Mouse (Mus musculus) heart, embryonic 16.5 days (tissue): ENCODE results near the gene 1700025C18Rik. TPM values are rescaled to one million over a fixed set of nuclear protein-coding genes. Genes with fewer than 3 reads are reported as not detected.
A peak's percentile ranks its signal among the peaks of the same experiment; 100 is the strongest.

Source experiments
- ATAC-seq: fragments of 200-750 bp; cut with Nextera tagmentation; replicated peaks from 2 replicates; pipeline ENCODE4 v1.8.0; 2017; ENCODE audit warnings: moderate number of reproducible peaks; ENCODE audit not compliant: insufficient read depth, low FRiP score; ENCODE audit errors: extremely low read depth
- H3K27ac ChIP-seq: fragments of 300-500 bp; sonication (generic); 2 replicates; pipeline ENCODE4 v1.5.1; 2014; ENCODE audit warnings: mild to moderate bottlenecking, low read length, control low read depth, moderate library complexity
- H3K27me3 ChIP-seq: fragments of 300-500 bp; sonication (generic); 2 replicates; pipeline ENCODE4 v1.6.1; 2014; ENCODE audit warnings: low read length, mixed read lengths; ENCODE audit not compliant: control insufficient read depth, insufficient read depth
- H3K36me3 ChIP-seq: fragments of 300-500 bp; sonication (generic); 2 replicates; pipeline ENCODE4 v1.6.1; 2014; ENCODE audit not compliant: control insufficient read depth, insufficient read depth
- H3K4me1 ChIP-seq: fragments of 300-500 bp; sonication (generic); 2 replicates; pipeline ENCODE4 v1.6.1; 2014; ENCODE audit warnings: low read length, mixed read lengths; ENCODE audit not compliant: control insufficient read depth, insufficient read depth
- H3K4me2 ChIP-seq: fragments of 300-500 bp; sonication (generic); 2 replicates; pipeline ENCODE4 v1.6.1; 2014; ENCODE audit warnings: low read depth, mild to moderate bottlenecking, control low read depth, low read length
- H3K4me3 ChIP-seq: fragments of 300-500 bp; sonication (generic); 2 replicates; pipeline ENCODE4 v1.5.1; 2014; ENCODE audit warnings: mild to moderate bottlenecking, control low read depth, low read length
- H3K9ac ChIP-seq: fragments of 300-500 bp; sonication (generic); 2 replicates; pipeline ENCODE4 v1.6.1; 2014; ENCODE audit warnings: low read length, control low read depth
- H3K9me3 ChIP-seq: fragments of 300-500 bp; sonication (generic); replicated peaks from 2 replicates; pipeline ENCODE4 v1.6.1; 2016; ENCODE audit warnings: low read length; ENCODE audit not compliant: control insufficient read depth
- WGBS: fragments of 180-500 bp; shearing (Covaris S2); extraction: QIAGEN DNeasy Blood & Tissue Kit; methylation state at CpG from one replicate; pipeline ENCODE4 v1.1.7; 2014; 5-methylcytosine and 5-hydroxymethylcytosine counted together
- polyA plus RNA-seq: library from polyadenylated mRNA; unstranded; fragments of >200 nt; fragmentation: Nextera tagmentation; extraction: Ambion mirVana; gene quantifications from 2 replicates; pipeline ENCODE4 v1.2.1, GENCODE M21; 2015

The 1700025C18Rik gene
- polyA plus RNA-seq, 1 experiment from 2014 or later, result not detected

DNA sequence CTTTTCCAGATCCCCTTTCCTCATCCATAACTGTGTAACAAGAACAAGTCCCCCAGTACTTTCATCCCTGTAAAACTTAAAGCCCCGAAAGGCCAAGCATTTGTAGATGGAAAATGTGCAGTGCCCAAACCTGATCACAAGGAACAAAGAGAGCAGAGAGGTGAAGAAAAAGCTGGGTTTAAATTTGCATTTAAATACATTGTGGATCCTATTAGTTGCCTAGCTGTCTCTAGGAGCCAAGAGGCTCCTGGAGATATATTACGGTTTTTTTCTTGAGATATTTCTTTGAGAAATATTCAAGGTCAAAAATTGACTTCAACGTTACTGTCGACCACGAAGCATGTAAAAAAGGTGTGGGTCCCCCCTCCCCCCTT lies 55.5 kb downstream of the 1700025C18Rik start:
- no peak; the same call in 1 of the 2 replicates for ATAC-seq
- Histone ChIP-seq H3K36me3 (no peaks in the 10 kb centered on the region), H3K4me2 (peak overlapping the region; percentile 76), H3K9me3 (no peaks in the 10 kb centered on the region), H3K27ac (no peak overlapping the region), H3K4me1 (peaks cover 14% of the 10 kb centered on the region), H3K27me3 (no peaks in the 10 kb centered on the region), H3K9ac (no peak overlapping the region; the same call in 1 of the 2 replicates), H3K4me3 (peak overlapping the region; percentile 92)
- 55% methylated on average over 5 of the region's 5 CpGs for WGBS

DNA sequence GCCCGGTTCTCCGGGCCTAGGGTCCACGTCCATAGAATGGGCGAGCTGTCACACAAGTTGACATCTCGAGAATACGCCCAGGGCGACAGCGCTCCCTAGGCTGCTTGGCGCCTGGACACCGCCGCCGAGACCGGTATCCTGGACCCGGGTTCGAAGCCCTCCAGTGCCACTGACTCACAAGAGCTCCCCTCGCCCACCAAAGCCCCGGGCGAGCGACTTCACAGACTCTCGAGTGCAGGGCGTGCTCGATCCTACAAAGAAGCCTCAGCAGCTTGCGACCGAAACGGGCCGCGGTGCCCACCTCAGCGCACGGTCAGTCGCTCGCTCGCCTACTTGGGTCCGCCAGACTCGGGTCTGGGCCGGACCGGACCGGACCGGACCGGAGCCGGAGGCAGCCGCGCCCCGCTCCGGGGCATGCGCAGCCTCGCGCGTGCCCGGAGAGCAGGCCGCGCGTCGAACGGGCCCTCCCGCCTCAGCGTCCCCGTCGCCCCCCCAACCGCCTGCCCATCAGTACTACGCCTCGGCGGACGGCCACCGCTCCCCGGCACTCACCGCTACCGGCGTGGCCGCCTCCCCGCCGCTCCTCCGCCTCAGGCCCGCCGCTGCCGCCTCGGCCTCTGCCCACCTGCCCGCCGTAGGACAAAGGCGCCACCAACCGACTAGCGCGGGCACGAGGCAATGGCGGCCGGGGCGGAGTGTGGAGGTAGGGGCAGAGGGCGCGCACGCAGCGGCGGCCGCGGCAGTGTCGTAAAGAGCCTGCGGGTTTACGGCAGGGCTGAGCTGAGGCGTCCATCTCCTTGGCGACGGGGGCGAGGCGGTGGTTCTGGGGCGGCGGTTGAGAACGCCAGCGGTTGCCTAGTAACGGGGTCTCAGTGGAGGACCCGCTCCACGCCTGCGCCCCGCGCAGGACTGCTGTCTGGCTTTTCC lies 56.2 kb downstream of the 1700025C18Rik start, which contains the start of gene Ncoa5:
TSS of gene Ncoa5 (minus strand) at position 737 of the 927 bp plus-strand sequence.
- Histone ChIP-seq H3K9ac (peak within 1 kb of the TSS; percentile 96), H3K4me3 (peak within 1 kb of the TSS; percentile 92), H3K36me3 (no peaks in the 10 kb centered on the region), H3K27ac (peak within 1 kb of the TSS; percentile 80), H3K27me3 (no peaks in the 10 kb centered on the region), H3K9me3 (no peaks in the 10 kb centered on the region), H3K4me1 (peaks cover 14% of the 10 kb centered on the region), H3K4me2 (peak within 1 kb of the TSS; percentile 76)
- under 1% methylated on average over 103 of the region's 111 CpGs for WGBS
- ATAC-seq, result peak; percentile 96

DNA sequence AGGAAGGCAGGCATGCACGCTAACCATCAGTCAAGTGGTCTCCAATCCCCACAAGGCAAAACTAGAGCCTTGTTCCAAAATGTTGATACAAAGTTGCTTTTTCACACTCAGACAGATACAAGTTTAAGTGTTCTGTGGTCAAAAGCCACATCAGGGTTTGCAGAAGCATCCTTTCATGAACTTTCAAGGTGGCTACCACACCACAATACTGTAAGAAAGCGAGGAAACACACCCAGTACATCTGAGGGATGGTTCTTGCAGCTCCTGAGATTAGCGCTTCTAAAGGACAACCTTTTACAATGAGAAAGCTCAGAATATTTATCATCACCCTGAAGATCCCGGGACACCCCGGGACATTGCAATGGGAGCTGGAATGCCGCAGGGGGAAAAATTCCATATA lies 57.2 kb downstream of the 1700025C18Rik start:
- Histone ChIP-seq H3K27me3 (no peaks in the 10 kb centered on the region), H3K4me2 (peak overlapping the region; percentile 76), H3K27ac (no peak overlapping the region), H3K36me3 (no peaks in the 10 kb centered on the region), H3K9me3 (no peaks in the 10 kb centered on the region), H3K4me3 (peak overlapping the region; percentile 92), H3K4me1 (peaks cover 14% of the 10 kb centered on the region), H3K9ac (peak overlapping the region; percentile 96)
- 36% methylated on average over 6 of the region's 6 CpGs for WGBS
- ATAC-seq, result no peak

DNA sequence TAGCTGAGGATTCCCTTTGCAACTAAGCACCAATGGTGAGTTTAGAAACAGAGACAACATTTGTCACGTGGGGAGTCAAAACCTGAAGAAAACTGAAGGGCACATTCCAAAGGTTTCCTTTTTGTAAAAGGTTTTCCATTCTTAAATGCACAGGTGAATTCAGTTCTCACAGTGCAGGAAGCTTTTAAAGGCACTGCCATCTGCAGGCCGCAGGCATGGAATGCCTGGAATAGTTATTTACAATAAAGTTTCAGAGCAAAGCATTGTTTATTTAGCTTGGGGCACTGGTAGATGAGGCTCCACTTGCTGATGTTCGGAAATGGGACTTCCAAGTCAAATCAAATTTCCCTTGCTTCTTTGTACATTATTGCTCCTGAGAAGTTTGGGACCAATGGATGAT lies 58.0 kb downstream of the 1700025C18Rik start:
- Histone ChIP-seq H3K27me3 (no peaks in the 10 kb centered on the region), H3K9me3 (no peaks in the 10 kb centered on the region), H3K36me3 (no peaks in the 10 kb centered on the region), H3K4me3 (no peak overlapping the region), H3K9ac (no peak overlapping the region), H3K4me2 (no peak overlapping the region), H3K4me1 (peaks cover 14% of the 10 kb centered on the region), H3K27ac (no peak overlapping the region)
- no peak for ATAC-seq
- 58% methylated on average over 3 of the region's 3 CpGs for WGBS

Other genes starting within 250 kb of the 1700025C18Rik start
- 52.0 and 67.2 TPM in 2 replicates for gene Pltp, start 233.0 kb downstream of the 1700025C18Rik start, polyA plus RNA-seq
- 53.4 and 54.5 TPM in 2 replicates for gene Pcif1, start 211.4 kb downstream of the 1700025C18Rik start, polyA plus RNA-seq
- 9.2 and 9.5 TPM in 2 replicates for gene Zfp335, start 179.0 kb downstream of the 1700025C18Rik start, polyA plus RNA-seq
- gene Mmp9, start 150.0 kb downstream of the 1700025C18Rik start, polyA plus RNA-seq, result 3.8 and 9.7 TPM in 2 replicates
- gene Slc12a5, start 129.9 kb downstream of the 1700025C18Rik start, polyA plus RNA-seq, result 0.21 and 0.68 TPM in 2 replicates
- 42.5 and 43.2 TPM in 2 replicates for gene Ncoa5, start 55.9 kb downstream of the 1700025C18Rik start, polyA plus RNA-seq
- gene Cd40, start 35.1 kb downstream of the 1700025C18Rik start, polyA plus RNA-seq, result 7.8 and 9.2 TPM in 2 replicates
- gene Cdh22, start 144.1 kb upstream of the 1700025C18Rik start, polyA plus RNA-seq, result 0.11 and 0.19 TPM in 2 replicates
- 40.4 and 43.9 TPM in 2 replicates for gene Slc35c2, start 197.1 kb upstream of the 1700025C18Rik start, polyA plus RNA-seq
- 44.9 and 46.2 TPM in 2 replicates for gene Elmo2, start 235.7 kb upstream of the 1700025C18Rik start, polyA plus RNA-seq